Mouse (Mus musculus) spleen, adult 2 months (tissue): ENCODE results near the gene Mei1. TPM values are rescaled to one million over a fixed set of nuclear protein-coding genes. Genes with fewer than 3 reads are reported as not detected.

ENCODE experiments used
- DNase-seq, 2 experiments: peaks; one replicate each; pipeline versions ENCODE4 v3.0.0 to v3.0.0-alpha.2; 2012 to 2021; ENCODE audit warnings: low spot score in 2 of 2, low read depth in 1 of 2
- H3K27ac ChIP-seq: fragments of 200-500 bp; 2 replicates; pipeline ENCODE4 v1.5.1; 2012; ENCODE audit warnings: low read length, inconsistent platforms; ENCODE audit not compliant: insufficient read depth
- H3K27me3 ChIP-seq: fragments of 200-500 bp; 2 replicates; pipeline ENCODE4 v1.6.1; 2012; ENCODE audit warnings: mild to moderate bottlenecking, moderate library complexity, low read length, inconsistent platforms; ENCODE audit not compliant: control insufficient read depth, insufficient read depth
- H3K36me3 ChIP-seq: fragments of 200-500 bp; 2 replicates; pipeline ENCODE4 v1.6.1; 2012; ENCODE audit warnings: mild to moderate bottlenecking, low read length, inconsistent platforms; ENCODE audit not compliant: control insufficient read depth, insufficient read depth
- H3K4me1 ChIP-seq: fragments of 200-500 bp; 2 replicates; pipeline ENCODE4 v1.6.1; 2011; ENCODE audit warnings: inconsistent platforms; ENCODE audit not compliant: control insufficient read depth, insufficient read depth, insufficient read length
- H3K4me3 ChIP-seq: fragments of 200-500 bp; 2 replicates; pipeline ENCODE4 v1.5.1; 2011; ENCODE audit warnings: mild to moderate bottlenecking, inconsistent platforms; ENCODE audit not compliant: insufficient read depth, insufficient read length; ENCODE audit errors: extremely low read depth
- CTCF ChIP-seq: fragments of 200-500 bp; IDR thresholded peaks from 2 replicates; pipeline ENCODE4 v1.5.1; 2011; ENCODE audit warnings: mild to moderate bottlenecking, inconsistent platforms; ENCODE audit not compliant: insufficient read depth, insufficient read length, insufficient replicate concordance; ENCODE audit errors: extremely low read depth
- POLR2A ChIP-seq: fragments of 200-500 bp; IDR thresholded peaks from 2 replicates; pipeline ENCODE4 v1.6.1; 2011; ENCODE audit warnings: low read depth, low read length, inconsistent platforms
- WGBS: fragments of 180-500 bp; shearing (Covaris S2); methylation state at CpG from one replicate; pipeline ENCODE4 v1.1.7; 2018; 5-methylcytosine and 5-hydroxymethylcytosine counted together
- polyA plus RNA-seq: library from polyadenylated mRNA; depleted of rRNA; stranded (reverse); fragments of >200 nt; gene quantifications from 2 replicates; pipeline ENCODE4 v1.2.3, GENCODE M21; 2012

Gene Mei1
- polyA plus RNA-seq, 1 experiment, result not detected

- Histone ChIP-seq H3K27ac (no peak overlapping the region), H3K4me1 (peaks cover 11% of the 10 kb centered on the region; the same call in 1 of the 2 replicates), H3K4me3 (no peak overlapping the region), H3K36me3 (no peaks in the 10 kb centered on the region), H3K27me3 (no peaks in the 10 kb centered on the region; the same call in 1 of the 2 replicates)
- DNase-seq, result no peak
- no peak for TF ChIP-seq CTCF
- no peak for TF ChIP-seq POLR2A
Observed at GRCm38 (mm10) chr15:82150042-82150441, 80.2 kb downstream of the Mei1 start.

- Histone ChIP-seq H3K36me3 (no peaks in the 10 kb centered on the region), H3K27ac (no peak overlapping the region), H3K4me3 (no peak overlapping the region), H3K4me1 (peaks cover 12% of the 10 kb centered on the region), H3K27me3 (no peaks in the 10 kb centered on the region; the same call in 1 of the 2 replicates)
- DNase-seq, result no peak
- TF ChIP-seq POLR2A (no peak), CTCF (no peak)
- 48% methylated on average over 4 of the region's 4 CpGs for WGBS
Observed at GRCm38 (mm10) chr15:82151176-82151575, 81.4 kb downstream of the Mei1 start.

GRCm38 (mm10) chr15:82152022-82152421 lies 82.2 kb downstream of the Mei1 start:
- WGBS, result 44% methylated on average over 12 of the region's 12 CpGs
- no peak for TF ChIP-seq CTCF
- no peak for TF ChIP-seq POLR2A
- no peaks in the 10 kb centered on the region; the same call in 1 of the 2 replicates for H3K27me3 ChIP-seq
- H3K27ac ChIP-seq, result peak overlapping the region; percentile 48; the same call in 1 of the 2 replicates
- peaks cover 17% of the 10 kb centered on the region for H3K4me1 ChIP-seq
- DNase-seq, result no peak
- peak overlapping the region; percentile 3; the same call in 1 of the 2 replicates for H3K4me3 ChIP-seq
- no peaks in the 10 kb centered on the region for H3K36me3 ChIP-seq

GRCm38 (mm10) chr15:82152435-82152834 lies 82.6 kb downstream of the Mei1 start:
- Histone ChIP-seq H3K36me3 (no peaks in the 10 kb centered on the region), H3K4me1 (peaks cover 20% of the 10 kb centered on the region), H3K4me3 (peak overlapping the region; percentile 3; the same call in 1 of the 2 replicates), H3K27me3 (no peaks in the 10 kb centered on the region; the same call in 1 of the 2 replicates), H3K27ac (peak overlapping the region; percentile 48; the same call in 1 of the 2 replicates)
- WGBS, result 81% methylated on average over 7 of the region's 7 CpGs
- no peak for TF ChIP-seq CTCF
- no peak for TF ChIP-seq POLR2A
- DNase-seq, result no peak

- WGBS, result 49% methylated on average over 6 of the region's 6 CpGs
- Histone ChIP-seq H3K27ac (0 out of 2 replicates have a peak overlapping the region, but pooled peaks have one; percentile 56), H3K36me3 (no peaks in the 10 kb centered on the region), H3K4me3 (no peak overlapping the region), H3K4me1 (peaks cover 35% of the 10 kb centered on the region), H3K27me3 (no peaks in the 10 kb centered on the region)
- no peak for TF ChIP-seq POLR2A
- TF ChIP-seq CTCF, result no peak
- no peak for DNase-seq
Observed at GRCm38 (mm10) chr15:82156298-82156697, 86.5 kb downstream of the Mei1 start.

- Histone ChIP-seq H3K4me1 (peaks cover 39% of the 10 kb centered on the region), H3K36me3 (no peaks in the 10 kb centered on the region), H3K4me3 (no peak overlapping the region), H3K27me3 (no peaks in the 10 kb centered on the region), H3K27ac (peak overlapping the region; percentile 56; the same call in 1 of the 2 replicates)
- WGBS, result 35% methylated on average over 10 of the region's 10 CpGs
- DNase-seq, result no peak
- no peak for TF ChIP-seq CTCF
- TF ChIP-seq POLR2A, result no peak
Observed at GRCm38 (mm10) chr15:82156902-82157301, 87.1 kb downstream of the Mei1 start.

GRCm38 (mm10) chr15:82158243-82159035 lies 88.6 kb downstream of the Mei1 start:
- DNase-seq, result no peak
- no peak overlapping the region for H3K27ac ChIP-seq
- no peak for TF ChIP-seq CTCF
- TF ChIP-seq POLR2A, result no peak
- H3K36me3 ChIP-seq, result no peaks in the 10 kb centered on the region
- no peaks in the 10 kb centered on the region for H3K27me3 ChIP-seq
- WGBS, result 80% methylated on average over 17 of the region's 17 CpGs
- H3K4me1 ChIP-seq, result peaks cover 42% of the 10 kb centered on the region
- no peak overlapping the region for H3K4me3 ChIP-seq
